Mouse (Mus musculus): Measurements from ENCODE around the gene Ccdc71l.

The Ccdc71l gene

DNA sequence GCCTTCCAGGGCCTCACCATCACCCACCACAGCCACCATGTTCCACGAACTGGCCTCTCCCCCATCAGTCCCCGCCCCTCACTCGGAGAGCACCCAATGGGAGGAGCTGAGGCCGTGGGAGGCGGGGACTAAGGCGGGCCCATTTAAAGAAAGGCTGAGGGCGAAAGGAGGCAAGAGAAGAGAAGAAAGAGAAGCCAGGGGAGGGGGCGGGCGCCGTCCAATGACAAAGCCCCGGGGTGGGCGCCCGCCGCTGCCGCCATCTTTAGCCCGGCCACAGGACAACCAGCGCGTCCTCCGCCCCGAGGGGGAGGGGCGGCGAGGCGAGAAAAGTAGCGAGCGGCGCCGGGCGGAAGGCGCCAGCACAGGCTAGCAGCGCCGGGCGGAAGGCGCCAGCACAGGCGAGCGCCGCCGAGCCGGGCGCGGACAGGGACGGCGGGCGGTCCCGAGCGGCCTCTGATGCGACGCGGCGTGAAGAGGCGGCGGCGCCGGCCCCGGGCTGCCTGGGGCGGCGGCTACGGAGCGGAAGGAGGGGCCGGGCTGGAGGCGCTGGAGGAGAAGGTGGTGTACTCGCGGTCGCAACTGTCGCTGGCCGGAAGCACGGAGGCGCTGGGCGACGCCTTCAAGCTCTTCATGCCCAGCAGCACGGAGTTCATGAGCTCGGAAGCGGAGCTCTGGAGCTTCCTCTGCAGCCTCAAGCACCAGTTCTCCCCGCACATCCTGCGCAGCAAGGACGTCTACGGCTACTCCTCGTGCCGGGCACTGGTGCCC is at the start of gene Ccdc71l:
TSS of gene Ccdc71l (plus strand) at position 177 of the 768 bp plus-strand sequence.
- peak; percentile 88 for DNase-seq (ENCODE audit: extremely low spot score, low spot score)

DNA sequence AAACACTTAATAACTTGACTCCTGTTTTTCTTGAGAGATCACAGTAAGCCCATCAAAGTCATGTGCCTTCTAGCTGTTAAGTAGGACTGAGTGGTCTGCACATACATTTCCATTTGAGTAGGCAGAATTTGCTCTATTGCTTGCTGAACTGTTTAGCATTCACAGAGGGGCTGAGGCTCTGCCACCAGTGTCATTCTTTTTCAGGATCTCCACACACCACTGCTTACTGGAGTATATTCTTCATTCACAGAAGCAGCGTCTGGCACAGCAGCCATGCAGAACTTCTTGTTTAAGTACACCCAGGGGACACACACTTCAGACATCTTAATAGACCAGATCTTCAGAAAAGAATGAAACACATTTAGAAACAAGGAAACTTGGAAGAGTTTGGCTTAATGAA is 39.4 kb upstream of the Ccdc71l start:
- DNase-seq (ENCODE audit: extremely low spot score, low spot score) = no peak

DNA sequence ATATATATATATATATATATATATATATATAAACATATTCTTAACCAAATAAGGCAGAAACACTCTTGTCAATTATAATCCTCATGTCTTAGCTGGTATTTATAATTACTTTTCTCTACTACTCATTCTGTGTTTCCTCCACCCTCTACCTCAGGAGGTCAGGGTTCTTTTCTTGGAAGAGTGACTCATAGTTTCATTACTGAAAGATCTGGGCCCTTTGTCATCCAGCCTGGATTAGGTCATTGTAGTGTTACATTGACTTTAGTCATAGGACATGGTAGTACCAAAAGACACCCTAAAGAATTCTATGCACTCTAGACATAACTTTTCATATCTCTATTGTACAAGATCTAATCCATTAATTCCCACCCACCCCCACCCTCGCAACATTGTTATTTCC is 35.0 kb upstream of the Ccdc71l start:
- no peak for DNase-seq (ENCODE audit: extremely low spot score, low spot score)

- DNase-seq (ENCODE audit: extremely low spot score, low spot score) = no peak
Observed at GRCm38 (mm10) chr12:32346121-32346520, 32.4 kb upstream of the Ccdc71l start.

DNA sequence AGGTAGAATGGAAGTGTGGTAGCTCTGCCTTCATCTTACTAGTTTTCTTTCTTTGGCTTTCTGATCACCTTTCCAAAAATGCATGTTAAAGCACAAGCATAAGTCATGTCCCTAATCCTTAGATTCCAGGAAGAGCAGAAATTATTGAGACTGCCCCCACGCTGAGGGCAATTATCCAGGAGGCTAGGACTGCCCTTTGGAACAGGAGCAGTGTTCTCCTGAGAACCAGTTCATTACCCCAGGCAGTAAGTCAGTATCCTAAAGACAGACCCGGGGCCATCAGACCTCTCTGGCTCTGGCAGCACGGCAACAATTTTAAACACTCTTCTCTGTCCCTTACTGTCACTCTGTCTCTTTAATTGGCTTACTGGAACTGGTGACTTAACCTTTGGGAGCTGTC is 30.0 kb upstream of the Ccdc71l start:
- no peak for DNase-seq (ENCODE audit: extremely low spot score, low spot score)

- no peak for DNase-seq (ENCODE audit: extremely low spot score, low spot score)
Observed at GRCm38 (mm10) chr12:32351874-32352273, 26.6 kb upstream of the Ccdc71l start.

- peak; percentile 84 for DNase-seq (ENCODE audit: extremely low spot score, low spot score)
Observed at GRCm38 (mm10) chr12:32379296-32379725, 807 bp downstream of the Ccdc71l start.

DNA sequence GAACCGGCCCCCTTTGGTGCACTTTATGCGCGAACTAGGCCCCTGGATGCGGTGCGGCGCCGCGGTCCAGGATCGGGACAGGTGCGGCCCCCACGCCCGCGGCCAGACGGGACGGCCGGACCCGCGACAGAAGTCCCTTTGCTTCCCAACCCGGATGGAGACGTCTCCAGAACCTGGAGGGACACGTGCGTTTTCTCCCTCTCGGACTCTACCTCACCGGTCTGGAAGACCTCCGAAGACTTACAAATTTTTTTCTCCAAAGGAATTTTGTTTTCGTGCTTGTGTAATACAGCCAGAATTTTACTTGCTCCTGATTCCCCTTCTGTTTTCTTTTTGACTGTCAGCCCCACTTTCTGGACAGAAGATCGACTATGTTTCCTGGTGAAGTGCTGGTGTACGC is 1.2 kb downstream of the Ccdc71l start:
- no peak for DNase-seq (ENCODE audit: extremely low spot score, low spot score)

- DNase-seq (ENCODE audit: extremely low spot score, low spot score) = no peak
Observed at GRCm38 (mm10) chr12:32380457-32380856, 2.0 kb downstream of the Ccdc71l start.

- DNase-seq (ENCODE audit: extremely low spot score, low spot score) = no peak
Observed at GRCm38 (mm10) chr12:32381011-32381410, 2.5 kb downstream of the Ccdc71l start.

GRCm38 (mm10) chr12:32419537-32419936 is 41.0 kb downstream of the Ccdc71l start:
- DNase-seq (ENCODE audit: extremely low spot score, low spot score) = no peak

DNA sequence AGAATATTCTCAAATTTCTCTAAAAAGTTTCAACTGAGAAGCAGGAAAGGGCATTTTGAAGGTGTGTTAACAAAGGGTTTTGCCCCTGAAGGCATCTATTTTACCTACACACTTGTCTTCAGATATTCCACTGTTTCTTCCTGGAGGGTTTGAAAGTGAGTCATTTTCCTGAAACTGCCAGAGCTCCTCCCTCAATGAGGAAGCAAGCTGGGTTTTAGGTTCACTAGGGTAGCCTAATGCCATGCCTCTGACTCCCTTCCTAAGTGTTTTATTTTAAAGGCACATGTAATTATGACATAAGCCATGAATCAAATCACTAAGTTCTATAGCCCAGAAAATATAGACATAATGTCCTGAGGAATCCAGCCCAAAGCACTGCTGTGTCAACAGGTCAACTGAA is 49.3 kb downstream of the Ccdc71l start:
- DNase-seq (ENCODE audit: extremely low spot score, low spot score) = no peak

- DNase-seq (ENCODE audit: extremely low spot score, low spot score) = no peak
Observed at GRCm38 (mm10) chr12:32431004-32431403, 52.5 kb downstream of the Ccdc71l start.

All from neural tube, embryonic 10.5 days (tissue).